Mouse (Mus musculus) intestine, embryonic 14.5 days (tissue): ENCODE results near the gene Lingo1. TPM values are rescaled to one million over a fixed set of nuclear protein-coding genes. Genes with fewer than 3 reads are reported as not detected.

Experiments
- ATAC-seq: fragments of 200-750 bp; cut with Nextera tagmentation; replicated peaks from 2 replicates; pipeline ENCODE4 v1.8.0; 2017; ENCODE audit warnings: low read depth, moderate number of reproducible peaks, moderate TSS enrichment, moderate library complexity; ENCODE audit not compliant: low FRiP score, low TSS enrichment
- DNase-seq: peaks from one replicate; pipeline ENCODE4 v3.0.0-alpha.2; 2018; ENCODE audit warnings: low spot score
- H3K27ac ChIP-seq: fragments of 300-500 bp; sonication (generic); 2 replicates; pipeline ENCODE4 v1.5.1; 2014; ENCODE audit warnings: low read depth, mild to moderate bottlenecking, control low read depth
- H3K27me3 ChIP-seq: fragments of 300-500 bp; sonication (generic); replicated peaks from 2 replicates; pipeline ENCODE4 v1.6.1; 2014; ENCODE audit warnings: low read length, control low read depth; ENCODE audit not compliant: control insufficient read depth, insufficient read depth
- H3K36me3 ChIP-seq: fragments of 300-500 bp; sonication (generic); 2 replicates; pipeline ENCODE4 v1.6.1; 2014; ENCODE audit warnings: low read length, control low read depth; ENCODE audit not compliant: control insufficient read depth, insufficient read depth
- H3K4me1 ChIP-seq: fragments of 300-500 bp; sonication (generic); replicated peaks from 2 replicates; pipeline ENCODE4 v1.6.1; 2014; ENCODE audit warnings: low read length, control low read depth, mixed read lengths; ENCODE audit not compliant: control insufficient read depth, insufficient read depth
- H3K4me2 ChIP-seq: fragments of 300-500 bp; sonication (generic); 2 replicates; pipeline ENCODE4 v1.6.1; 2014; ENCODE audit warnings: low read length
- H3K4me3 ChIP-seq: fragments of 300-500 bp; sonication (generic); 2 replicates; pipeline ENCODE4 v1.5.1; 2014; ENCODE audit warnings: low read depth, low read length, control low read depth, mixed read lengths
- H3K9ac ChIP-seq: fragments of 300-500 bp; sonication (generic); 2 replicates; pipeline ENCODE4 v1.6.1; 2014; ENCODE audit warnings: mild to moderate bottlenecking, low read length
- H3K9me3 ChIP-seq: fragments of 300-500 bp; sonication (generic); 2 replicates; pipeline ENCODE4 v1.6.1; 2016; ENCODE audit warnings: low read length, control low read depth; ENCODE audit not compliant: control insufficient read depth
- WGBS: fragments of 180-500 bp; shearing (Covaris S2); extraction: QIAGEN DNeasy Blood & Tissue Kit; methylation state at CpG from one replicate; pipeline ENCODE4 v1.1.7; 2014; 5-methylcytosine and 5-hydroxymethylcytosine counted together
- polyA plus RNA-seq: library from polyadenylated mRNA; unstranded; fragments of >200 nt; fragmentation: Nextera tagmentation; extraction: Ambion mirVana; gene quantifications from 2 replicates; pipeline ENCODE4 v1.2.1, GENCODE M21; 2014

Lingo1 gene
- polyA plus RNA-seq, 1 experiment from 2014 or later, result 1.9 TPM

GRCm38 (mm10) chr9:56797876-56798275 lies 1.6 kb upstream of the Lingo1 start:
- Histone ChIP-seq H3K4me3 (no peak overlapping the region), H3K4me1 (peaks cover 4% of the 10 kb centered on the region), H3K9me3 (no peaks in the 10 kb centered on the region), H3K4me2 (no peak overlapping the region), H3K36me3 (no peaks in the 10 kb centered on the region), H3K9ac (no peak overlapping the region), H3K27ac (no peak overlapping the region), H3K27me3 (peaks cover 57% of the 10 kb centered on the region)
- 2% methylated on average over 5 of the region's 5 CpGs for WGBS
- ATAC-seq, result no peak
- DNase-seq, result peak; percentile 81

- Histone ChIP-seq H3K4me3 (peak overlapping the region; percentile 45), H3K4me1 (peaks cover 4% of the 10 kb centered on the region), H3K36me3 (no peaks in the 10 kb centered on the region), H3K9me3 (no peaks in the 10 kb centered on the region), H3K27me3 (peaks cover 57% of the 10 kb centered on the region), H3K27ac (no peak overlapping the region), H3K9ac (no peak overlapping the region), H3K4me2 (peak overlapping the region; percentile 92)
- DNase-seq (no peak), ATAC-seq (0 out of 2 replicates have a peak, but pooled peaks have one; percentile 45)
- under 1% methylated on average over 41 of the region's 41 CpGs for WGBS
These were observed 426 bp upstream of the Lingo1 start for GRCm38 (mm10) chr9:56796656-56797131.

GRCm38 (mm10) chr9:56791696-56792261 lies 4.5 kb downstream of the Lingo1 start:
- no peak overlapping the region for H3K4me2 ChIP-seq
- peaks cover 2% of the 10 kb centered on the region for H3K4me1 ChIP-seq
- H3K4me3 ChIP-seq, result no peak overlapping the region
- no peak for DNase-seq
- H3K36me3 ChIP-seq, result no peaks in the 10 kb centered on the region
- peaks cover 33% of the 10 kb centered on the region for H3K27me3 ChIP-seq
- no peaks in the 10 kb centered on the region for H3K9me3 ChIP-seq
- no peak overlapping the region for H3K9ac ChIP-seq
- no peak for ATAC-seq
- WGBS, result 67% methylated on average over 11 of the region's 11 CpGs
- H3K27ac ChIP-seq, result no peak overlapping the region

GRCm38 (mm10) chr9:56784576-56784975 lies 11.7 kb downstream of the Lingo1 start:
- no peak for ATAC-seq
- 85% methylated on average over 10 of the region's 10 CpGs for WGBS
- no peak for DNase-seq

GRCm38 (mm10) chr9:56776881-56777801 lies 19.1 kb downstream of the Lingo1 start:
- no peak overlapping the region for H3K9ac ChIP-seq
- no peaks in the 10 kb centered on the region for H3K36me3 ChIP-seq
- ATAC-seq, result no peak
- no peaks in the 10 kb centered on the region for H3K9me3 ChIP-seq
- DNase-seq, result no peak
- 68% methylated on average over 11 of the region's 11 CpGs for WGBS
- H3K4me1 ChIP-seq, result no peaks in the 10 kb centered on the region
- H3K27ac ChIP-seq, result no peak overlapping the region
- no peak overlapping the region for H3K4me2 ChIP-seq
- no peaks in the 10 kb centered on the region for H3K27me3 ChIP-seq
- H3K4me3 ChIP-seq, result no peak overlapping the region

More at GRCm38 (mm10) chr9:56784576-56784975, 11.7 kb downstream of the Lingo1 start:
- H3K4me2 ChIP-seq, result no peak overlapping the region
- no peaks in the 10 kb centered on the region for H3K4me1 ChIP-seq
- no peak overlapping the region for H3K9ac ChIP-seq
- no peaks in the 10 kb centered on the region for H3K36me3 ChIP-seq
- no peaks in the 10 kb centered on the region for H3K9me3 ChIP-seq
- no peak overlapping the region for H3K27ac ChIP-seq
- no peak overlapping the region for H3K4me3 ChIP-seq
- H3K27me3 ChIP-seq, result no peaks in the 10 kb centered on the region

GRCm38 (mm10) chr9:56775161-56775934 lies 20.9 kb downstream of the Lingo1 start:
- no peak overlapping the region for H3K4me2 ChIP-seq
- H3K36me3 ChIP-seq, result no peaks in the 10 kb centered on the region
- 70% methylated on average over 7 of the region's 7 CpGs for WGBS
- DNase-seq (no peak), ATAC-seq (no peak)
- no peaks in the 10 kb centered on the region for H3K4me1 ChIP-seq
- no peaks in the 10 kb centered on the region for H3K9me3 ChIP-seq
- no peaks in the 10 kb centered on the region for H3K27me3 ChIP-seq
- H3K27ac ChIP-seq, result no peak overlapping the region
- no peak overlapping the region for H3K9ac ChIP-seq
- no peak overlapping the region for H3K4me3 ChIP-seq

- WGBS, result 39% methylated on average over 6 of the region's 6 CpGs
- ATAC-seq, result no peak
- DNase-seq, result no peak
These were observed 22.0 kb downstream of the Lingo1 start for GRCm38 (mm10) chr9:56774231-56774630.

GRCm38 (mm10) chr9:56773666-56774065 lies 22.6 kb downstream of the Lingo1 start:
- Histone ChIP-seq H3K9ac (no peak overlapping the region), H3K36me3 (no peaks in the 10 kb centered on the region), H3K4me3 (no peak overlapping the region), H3K27ac (no peak overlapping the region), H3K9me3 (no peaks in the 10 kb centered on the region), H3K4me2 (no peak overlapping the region), H3K27me3 (no peaks in the 10 kb centered on the region), H3K4me1 (no peaks in the 10 kb centered on the region)
- no peak for DNase-seq
- WGBS, result 79% methylated on average over 7 of the region's 7 CpGs
- ATAC-seq, result no peak

More at GRCm38 (mm10) chr9:56774231-56774630, 22.0 kb downstream of the Lingo1 start:
- Histone ChIP-seq H3K27ac (no peak overlapping the region), H3K27me3 (no peaks in the 10 kb centered on the region), H3K4me3 (no peak overlapping the region), H3K9ac (no peak overlapping the region), H3K36me3 (no peaks in the 10 kb centered on the region), H3K4me1 (no peaks in the 10 kb centered on the region), H3K4me2 (no peak overlapping the region), H3K9me3 (no peaks in the 10 kb centered on the region)
